Mouse (Mus musculus) thymus, postnatal 4 days (tissue): ENCODE data around the gene Gm10803.
"Not testable (repeated sequence)": the region's sequence is repeated elsewhere in the genome, so short reads cannot be mapped to it uniquely, and the experiment has no call there.

Source experiments
- DNase-seq: peaks from one replicate; pipeline ENCODE4 v3.0.0; 2021

The Gm10803 gene

GRCm38 (mm10) chr2:93560268-93560667 is at the start of gene Gm10803:
Gene Gm10803, plus strand, starts transcription at chr2:93560568.
- not testable (repeated sequence) for DNase-seq

DNA sequence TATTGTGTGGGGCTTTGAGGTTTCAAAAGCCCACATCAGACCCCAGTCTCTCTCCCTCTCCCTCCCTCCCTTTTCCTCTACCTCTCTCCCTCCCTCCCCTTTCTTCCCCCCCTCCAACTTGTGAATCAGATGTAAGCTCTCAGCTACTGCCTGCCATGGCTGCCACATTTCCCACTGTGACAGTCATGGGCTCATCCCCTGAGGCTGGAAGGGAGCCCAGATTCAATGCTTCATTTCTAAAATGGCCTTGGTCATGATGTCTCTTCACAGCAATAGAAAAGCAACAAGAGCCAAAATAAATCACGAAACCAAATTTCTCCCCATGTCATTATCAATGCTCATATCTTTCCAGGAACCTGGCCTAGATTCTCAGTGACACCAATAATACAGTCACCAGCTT is 49.5 kb upstream of the Gm10803 start:
- DNase-seq = no peak

GRCm38 (mm10) chr2:93512130-93512529 is 48.2 kb upstream of the Gm10803 start:
- no peak for DNase-seq

GRCm38 (mm10) chr2:93515246-93515645 is 45.1 kb upstream of the Gm10803 start:
- no peak for DNase-seq

- no peak for DNase-seq
Observed at GRCm38 (mm10) chr2:93521042-93521441, 39.3 kb upstream of the Gm10803 start.

DNA sequence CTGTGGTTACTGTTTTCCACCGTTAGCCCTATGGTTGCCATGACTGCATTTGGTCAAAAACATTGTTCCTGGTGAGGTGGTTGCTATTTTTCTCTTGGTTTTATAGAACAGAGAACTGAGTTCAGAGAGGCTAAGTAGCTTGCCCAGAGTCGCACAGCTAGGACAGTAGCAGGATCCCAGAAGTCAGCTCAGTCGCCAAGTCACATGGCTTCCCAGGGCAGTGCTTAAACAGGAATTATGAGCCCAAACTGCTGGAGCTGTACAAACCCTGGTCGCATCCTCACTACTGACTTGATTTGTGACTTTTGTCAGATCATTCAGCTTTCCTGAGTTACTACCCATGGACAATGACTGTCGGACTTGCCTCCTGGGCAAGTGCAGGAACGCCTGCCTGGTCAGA is 38.8 kb upstream of the Gm10803 start:
- DNase-seq = no peak

DNA sequence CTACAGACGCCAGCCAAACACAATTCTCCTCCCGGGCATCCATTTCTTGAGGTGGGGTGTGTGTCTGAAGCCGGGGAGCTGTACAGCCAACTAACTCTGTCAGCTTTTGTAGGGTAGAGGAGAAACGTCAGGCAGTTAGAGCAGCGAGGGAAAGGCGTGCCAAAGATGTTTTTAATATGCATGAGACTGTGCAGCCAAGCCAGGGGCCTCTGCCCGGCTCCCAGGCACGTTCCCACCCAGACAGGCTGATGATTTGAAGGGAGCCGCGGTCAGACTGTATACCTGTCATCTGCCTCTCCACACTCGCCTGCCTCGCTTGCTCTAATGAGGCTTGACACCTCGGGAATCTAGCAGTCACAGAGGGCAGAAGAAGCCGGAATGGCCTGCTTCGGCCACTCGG is 38.4 kb upstream of the Gm10803 start:
- no peak for DNase-seq

- no peak for DNase-seq
Observed at GRCm38 (mm10) chr2:93525033-93525762, 35.2 kb upstream of the Gm10803 start.

DNA sequence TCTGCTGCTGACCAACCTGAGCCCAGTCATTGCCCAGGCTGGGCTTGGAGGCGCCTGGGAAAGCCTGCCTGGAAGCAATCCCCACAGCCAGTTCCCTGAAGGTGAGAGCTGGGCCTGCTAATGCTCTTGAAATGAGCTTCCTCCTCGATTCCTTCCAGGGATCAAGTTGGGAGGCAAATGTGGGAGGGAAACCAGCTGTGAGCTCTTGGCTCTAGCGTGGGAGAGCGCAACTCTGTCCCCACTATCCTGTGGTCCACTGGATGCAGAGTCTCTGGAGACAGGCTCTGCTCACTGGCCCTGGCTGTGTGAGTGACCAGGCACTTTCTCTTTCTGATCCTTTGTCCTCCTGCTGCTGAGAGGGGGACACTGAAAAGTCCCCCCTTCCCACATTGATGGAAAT is 30.8 kb upstream of the Gm10803 start:
- no peak for DNase-seq

DNA sequence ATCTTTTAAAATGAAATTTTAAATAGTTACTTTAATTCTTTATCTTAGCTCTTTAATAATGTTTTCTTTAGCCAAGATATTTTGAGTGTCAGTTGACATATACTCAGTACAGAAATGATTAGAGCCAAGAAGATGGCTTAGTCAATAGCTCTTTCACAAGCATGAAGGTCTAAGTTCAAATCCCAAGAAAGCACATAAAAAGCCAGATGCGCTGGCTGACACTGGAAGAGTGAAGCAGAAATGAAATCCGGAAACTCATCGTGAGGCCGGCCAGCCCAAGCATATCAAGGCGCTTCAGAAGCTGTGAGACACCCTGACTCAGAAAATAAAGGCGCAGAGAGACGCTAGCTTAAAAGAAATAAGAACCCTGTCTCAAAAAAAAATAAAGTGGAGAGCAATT is 26.5 kb upstream of the Gm10803 start:
- no peak for DNase-seq

GRCm38 (mm10) chr2:93537385-93537967 is 22.9 kb upstream of the Gm10803 start:
- peak; percentile 59 for DNase-seq

DNA sequence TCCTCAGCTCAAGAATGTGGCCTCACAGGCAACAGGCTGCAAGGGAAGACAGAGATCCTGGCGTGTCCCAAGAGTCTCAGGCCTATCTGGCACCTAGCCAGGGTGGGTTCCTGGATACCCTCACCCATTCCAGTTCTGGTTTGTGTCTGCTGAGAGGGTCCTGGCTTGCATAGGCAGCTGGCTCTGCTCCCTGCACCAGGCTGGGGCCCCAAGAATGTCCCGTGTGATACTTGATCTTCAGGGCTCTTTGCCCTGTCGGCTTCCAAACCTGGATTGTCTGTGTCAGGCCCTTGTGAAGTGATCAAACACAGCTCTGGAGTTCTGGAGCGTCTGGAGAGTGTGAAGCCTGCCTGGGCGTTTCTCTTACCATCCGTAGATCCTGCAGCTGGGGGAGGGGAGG is 22.2 kb upstream of the Gm10803 start:
- DNase-seq = no peak

GRCm38 (mm10) chr2:93541771-93542170 is 18.6 kb upstream of the Gm10803 start:
- no peak for DNase-seq

DNA sequence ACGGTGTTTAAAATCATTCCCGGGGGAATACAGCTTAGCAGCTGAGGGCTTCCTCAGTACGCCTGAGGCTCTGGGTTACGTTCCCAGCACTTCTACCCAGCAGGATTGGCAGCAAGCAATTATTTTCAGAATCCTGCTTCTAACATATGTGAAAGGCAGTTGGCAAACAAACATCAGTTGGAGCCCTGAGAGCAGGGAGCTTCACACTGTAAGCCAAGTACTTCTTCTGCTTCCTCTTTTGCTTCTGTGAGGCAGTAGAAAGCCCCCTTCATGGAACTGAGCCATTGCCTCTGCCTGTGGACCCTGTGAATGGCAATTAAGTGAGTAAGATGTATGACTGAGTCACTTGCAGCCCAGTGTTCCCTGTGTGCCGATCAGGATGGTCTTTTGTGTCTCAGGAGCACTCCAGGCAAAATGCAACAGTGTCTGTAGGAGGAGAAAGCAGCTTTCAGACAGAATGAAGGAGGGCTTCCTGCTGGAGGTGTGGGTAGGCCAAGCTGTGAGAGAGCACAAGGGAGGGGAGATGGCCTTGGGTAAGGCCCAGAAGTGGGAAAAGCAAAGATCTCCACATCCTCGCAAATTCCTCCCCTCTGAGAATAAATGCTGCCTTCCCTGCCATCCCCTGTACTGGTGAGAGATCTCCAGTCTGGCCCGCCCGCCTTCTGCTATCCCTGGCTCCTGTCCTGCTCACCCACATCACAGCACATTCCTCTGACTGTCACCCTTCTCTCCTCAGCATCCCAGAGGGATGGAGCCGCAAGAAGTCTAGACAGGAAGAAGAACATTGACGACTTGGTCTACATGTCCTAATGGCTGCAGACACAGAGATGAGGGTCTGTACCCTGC is 7.5 kb upstream of the Gm10803 start:
- no peak for DNase-seq

DNA sequence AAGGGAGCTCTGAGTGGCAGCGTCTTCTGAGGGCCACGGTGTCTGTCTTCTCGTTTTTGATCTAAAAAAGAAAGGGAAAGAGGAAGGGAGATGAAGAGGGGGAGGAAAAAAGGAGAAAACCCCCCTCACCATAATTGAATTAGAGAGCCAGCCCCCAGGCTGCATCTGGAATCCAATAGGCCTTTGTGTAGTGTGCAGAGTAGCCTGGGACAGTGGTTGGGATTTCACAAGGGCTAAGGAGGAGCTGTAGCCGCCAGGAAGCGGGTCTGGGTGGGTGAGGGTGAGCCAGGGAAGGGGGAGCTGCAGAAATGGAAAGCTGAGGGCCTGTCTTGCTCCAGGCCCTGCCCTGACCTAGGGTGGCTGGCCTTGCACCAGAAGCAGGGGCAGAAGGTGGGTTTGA is 6.5 kb upstream of the Gm10803 start:
- DNase-seq = no peak

- DNase-seq = no peak
Observed at GRCm38 (mm10) chr2:93565647-93566046, 5.3 kb downstream of the Gm10803 start.

DNA sequence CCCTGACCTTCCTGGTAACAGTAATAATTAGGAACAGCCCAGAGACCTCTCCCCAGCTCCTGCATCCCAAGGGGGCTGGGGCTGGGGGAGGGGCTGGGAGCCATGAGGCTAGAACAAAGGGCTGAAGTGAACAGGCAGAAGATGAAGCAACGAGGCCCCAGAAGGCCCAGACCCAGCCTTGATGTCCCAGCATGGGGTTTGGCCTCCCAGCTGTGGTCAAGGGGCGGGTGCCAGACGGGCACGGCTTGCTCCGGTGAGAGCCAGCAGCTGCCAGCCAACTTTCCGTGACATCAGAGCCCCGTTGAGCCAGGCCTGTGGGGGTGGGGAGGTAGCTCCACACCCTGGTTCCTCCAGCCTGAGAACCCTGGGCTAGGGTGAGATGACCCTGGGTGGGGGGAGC is 7.3 kb downstream of the Gm10803 start:
- DNase-seq = no peak

DNA sequence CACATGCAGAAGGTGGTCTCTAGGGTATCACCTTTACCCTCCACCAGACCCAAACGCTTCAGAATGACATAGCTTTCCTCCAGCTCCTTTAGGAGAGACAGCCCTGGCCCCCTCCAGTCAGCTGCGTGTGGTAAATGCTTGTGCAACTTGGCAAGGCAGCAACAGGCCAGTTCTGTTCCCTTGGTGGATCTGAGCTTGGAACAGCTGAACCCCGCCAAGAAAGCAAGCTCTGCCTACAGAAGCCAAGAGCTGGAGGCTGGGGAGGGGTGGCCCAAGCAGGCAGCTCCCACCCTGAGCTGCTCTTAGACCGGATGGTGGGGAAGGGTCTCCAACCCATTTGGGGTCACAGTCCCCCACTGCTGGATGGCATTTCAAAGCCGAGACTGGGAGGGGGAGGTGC is 12.2 kb downstream of the Gm10803 start:
- no peak for DNase-seq

DNA sequence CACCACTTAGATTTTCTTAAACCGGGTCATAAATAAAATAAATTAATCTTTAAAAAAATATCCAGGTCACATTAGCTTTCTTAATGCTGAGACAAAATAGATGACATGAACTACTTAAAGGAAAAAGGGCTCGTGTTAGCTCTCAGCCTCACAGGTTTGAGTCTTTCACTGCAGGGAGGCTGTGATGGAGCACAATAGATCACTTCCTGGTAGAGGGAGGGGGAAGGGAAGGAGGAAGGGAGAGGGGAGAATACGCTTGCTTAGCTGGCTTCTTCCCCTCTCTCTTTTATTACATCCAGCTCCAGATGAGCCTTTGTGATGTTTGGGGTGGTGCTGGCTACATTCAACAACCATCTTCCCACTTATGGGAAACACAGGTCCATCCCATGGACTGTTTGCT is 20.9 kb downstream of the Gm10803 start:
- no peak for DNase-seq

DNA sequence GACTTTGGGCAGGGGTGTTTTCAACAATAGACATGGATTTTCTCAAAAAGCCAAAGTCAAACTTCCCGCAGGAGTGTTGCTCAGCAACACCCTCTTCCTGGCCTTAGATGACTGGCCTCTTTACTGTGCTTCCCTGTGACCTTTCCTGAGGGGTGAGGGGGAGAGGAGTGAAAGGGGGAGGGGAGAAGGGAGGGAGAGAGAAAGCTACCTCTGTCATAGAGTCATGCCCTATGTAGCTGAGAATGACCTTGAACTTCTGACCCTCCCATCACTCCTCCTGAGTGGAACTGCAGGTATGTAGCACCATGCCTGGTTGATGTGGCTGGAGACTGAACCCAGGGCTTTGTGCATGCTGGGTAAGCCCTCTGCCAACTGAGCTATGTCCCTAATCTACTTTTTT is 25.5 kb downstream of the Gm10803 start:
- no peak for DNase-seq

DNA sequence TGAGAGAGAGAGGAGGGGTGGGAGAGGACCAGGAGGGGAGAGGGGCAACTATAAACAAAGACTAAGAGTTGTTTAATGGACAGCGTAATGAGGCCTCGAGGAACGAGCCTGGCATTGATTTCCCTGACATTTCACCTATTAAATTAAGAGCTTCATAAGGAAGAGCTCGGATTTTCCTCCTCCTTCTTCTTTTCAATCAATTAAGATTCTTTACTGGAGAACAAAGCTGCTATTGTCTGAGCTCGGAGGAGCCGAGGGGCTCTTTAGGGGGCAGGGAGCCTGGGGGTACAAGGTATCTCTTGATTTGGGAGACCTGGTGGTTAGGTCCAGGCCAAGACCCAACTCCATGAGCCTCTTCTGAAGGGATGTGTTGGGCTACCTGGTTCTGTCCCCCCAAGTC is 27.1 kb downstream of the Gm10803 start:
- DNase-seq = no peak

DNA sequence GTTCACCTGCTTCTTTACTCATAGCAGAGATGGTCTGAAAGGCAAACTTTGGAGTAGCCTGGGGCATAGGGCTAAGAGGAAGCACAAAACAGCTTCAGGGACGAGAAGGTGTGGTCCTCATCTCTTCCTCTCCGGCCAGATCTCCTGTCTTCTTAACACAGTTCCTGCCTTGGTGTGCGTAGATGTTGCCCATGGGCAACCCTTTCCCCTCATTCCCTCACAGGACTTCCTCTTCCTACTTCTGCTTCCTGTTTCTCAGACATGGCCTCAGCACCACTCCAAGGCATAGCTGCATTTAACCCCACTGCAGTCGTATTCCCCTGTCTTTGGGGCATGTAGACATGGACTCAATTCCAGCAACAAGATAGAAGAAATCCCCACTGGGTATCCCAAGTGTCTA is 29.5 kb downstream of the Gm10803 start:
- DNase-seq = no peak

- no peak for DNase-seq
Observed at GRCm38 (mm10) chr2:93591706-93592105, 31.3 kb downstream of the Gm10803 start.

DNA sequence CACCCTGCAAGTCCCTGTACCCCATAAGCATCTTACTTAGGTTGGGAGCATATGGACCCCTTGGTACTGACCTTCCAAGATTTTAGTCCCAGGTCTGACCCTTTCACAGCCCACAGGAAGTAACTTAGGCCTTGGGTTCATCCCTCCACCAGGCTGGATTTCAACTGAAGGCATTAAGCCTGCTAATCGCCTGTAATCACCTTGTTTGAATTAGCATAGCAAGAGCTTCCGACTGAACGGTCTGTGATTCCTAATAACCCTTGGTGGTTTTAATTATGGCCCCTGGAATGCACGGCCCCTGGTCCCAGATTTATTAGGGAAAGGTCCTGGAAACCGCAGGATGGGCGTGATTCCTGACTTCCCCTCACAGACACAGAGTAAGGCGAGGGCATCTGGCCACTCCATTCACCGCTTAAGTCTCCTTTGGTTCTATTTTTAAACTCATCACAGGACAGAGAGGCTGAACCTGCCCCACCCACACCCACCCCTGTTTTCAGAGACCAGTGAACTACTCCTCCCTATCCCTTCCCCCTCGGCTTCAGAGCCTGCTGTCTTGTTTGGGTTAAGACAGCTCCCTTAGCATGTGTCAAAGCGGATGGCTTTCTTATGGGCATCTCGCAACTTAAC is 31.9 kb downstream of the Gm10803 start:
- no peak for DNase-seq
